Mouse (Mus musculus) MEL (cell line): Measurements from ENCODE around the gene Trim37. TPM values are rescaled to one million over a fixed set of nuclear protein-coding genes. Genes with fewer than 3 reads are reported as not detected.

ENCODE experiments used
- DNase-seq: peaks from one replicate; pipeline ENCODE4 v3.0.0; 2011; ENCODE audit warnings: low read depth, low spot score
- H3K27ac ChIP-seq: 2 replicates; pipeline ENCODE4 v1.5.1; 2012; ENCODE audit warnings: low read depth, mild to moderate bottlenecking, control low read depth, low read length, moderate library complexity; ENCODE audit not compliant: control insufficient read depth
- H3K27me3 ChIP-seq, 2 experiments: fragments of 150-350 bp in 1 of 2; sonication (generic) in 1 of 2; 2 replicates each; pipeline ENCODE4 v1.6.1; 2012; ENCODE audit warnings: low read length in 2 of 2, mild to moderate bottlenecking in 2 of 2, improper control_type of control experiment in 1 of 2, moderate library complexity in 1 of 2; ENCODE audit not compliant: insufficient read depth in 2 of 2, control insufficient read depth in 1 of 2
- H3K36me3 ChIP-seq, 2 experiments: 2 replicates each; pipeline ENCODE4 v1.6.1; 2012 to 2014; ENCODE audit warnings: low read length in 2 of 2, improper control_type of control experiment in 1 of 2, inconsistent platforms in 1 of 2, mild to moderate bottlenecking in 1 of 2; ENCODE audit not compliant: insufficient read depth in 2 of 2, control insufficient read depth in 1 of 2
- H3K4me1 ChIP-seq, 2 experiments: fragments of 150-350 bp in 1 of 2; sonication (generic) in 1 of 2; 2 replicates each; pipeline ENCODE4 v1.6.1; 2012; ENCODE audit warnings: low read length in 2 of 2, improper control_type of control experiment in 1 of 2, mild to moderate bottlenecking in 1 of 2; ENCODE audit not compliant: insufficient read depth in 2 of 2, control insufficient read depth in 1 of 2
- H3K4me3 ChIP-seq, 2 experiments: fragments of 150-350 bp in 1 of 2; sonication (generic) in 1 of 2; 2 replicates each; pipeline ENCODE4 v1.5.1; 2012; ENCODE audit warnings: low read depth in 2 of 2, low read length in 2 of 2, mild to moderate bottlenecking in 2 of 2, moderate library complexity in 2 of 2, control low read depth in 1 of 2, improper control_type of control experiment in 1 of 2; ENCODE audit not compliant: control insufficient read depth in 1 of 2, insufficient read depth in 1 of 2
- H3K79me2 ChIP-seq: 2 replicates; pipeline ENCODE4 v1.6.1; 2012; ENCODE audit warnings: mild to moderate bottlenecking, low read length, moderate library complexity; ENCODE audit not compliant: control insufficient read depth, poor library complexity, insufficient read depth
- H3K9ac ChIP-seq: 2 replicates; pipeline ENCODE4 v1.6.1; 2012; ENCODE audit warnings: low read depth, mild to moderate bottlenecking, control low read depth, low read length, moderate library complexity; ENCODE audit not compliant: control insufficient read depth, poor library complexity, severe bottlenecking
- H3K9me3 ChIP-seq: fragments of 150-350 bp; sonication (generic); replicated peaks from 2 replicates; pipeline ENCODE4 v1.6.1; 2012; ENCODE audit warnings: mild to moderate bottlenecking, low read length, improper control_type of control experiment, moderate library complexity; ENCODE audit not compliant: insufficient read depth
- BHLHE40 ChIP-seq: IDR thresholded peaks from 2 replicates; pipeline ENCODE4 v1.6.1; 2012; ENCODE audit warnings: low read depth, mild to moderate bottlenecking, inconsistent platforms, low read length, improper control_type of control experiment, borderline replicate concordance
- CHD1 ChIP-seq: IDR thresholded peaks from 2 replicates; pipeline ENCODE4 v1.6.1; 2012; ENCODE audit warnings: low read depth, mild to moderate bottlenecking, inconsistent platforms, low read length, improper control_type of control experiment
- CHD2 ChIP-seq: IDR thresholded peaks from 2 replicates; pipeline ENCODE4 v1.6.1; 2011; ENCODE audit warnings: low read length, improper control_type of control experiment
- CTCF ChIP-seq, 3 experiments: IDR thresholded peaks in 2 of 3; conservative IDR thresholded peaks in 1 of 3; 2 replicates each; pipeline ENCODE4 v1.5.1; 2011 to 2012; ENCODE audit warnings: low read length in 3 of 3, low read depth in 2 of 3, mild to moderate bottlenecking in 2 of 3, improper control_type of control experiment in 1 of 3, inconsistent platforms in 1 of 3, mixed read lengths in 1 of 3, moderate library complexity in 1 of 3; ENCODE audit not compliant: control insufficient read depth in 1 of 3, insufficient read depth in 1 of 3, poor library complexity in 1 of 3, severe bottlenecking in 1 of 3
- E2F4 ChIP-seq: IDR thresholded peaks from 2 replicates; pipeline ENCODE4 v1.6.1; 2011; ENCODE audit warnings: low read depth, low read length, improper control_type of control experiment, borderline replicate concordance
- ELF1 ChIP-seq: IDR thresholded peaks from 2 replicates; pipeline ENCODE4 v1.6.1; 2014; ENCODE audit warnings: low read depth, mild to moderate bottlenecking, inconsistent platforms, low read length, improper control_type of control experiment, moderate library complexity
- EP300 ChIP-seq, 2 experiments: IDR thresholded peaks; 2 replicates each; pipeline ENCODE4 v1.6.1; 2011; ENCODE audit warnings: improper control_type of control experiment in 2 of 2, low read length in 2 of 2, low read depth in 1 of 2, mild to moderate bottlenecking in 1 of 2
- GABPA ChIP-seq: IDR thresholded peaks from 2 replicates; pipeline ENCODE4 v1.6.1; 2012; ENCODE audit warnings: low read depth, mild to moderate bottlenecking, inconsistent platforms, low read length, improper control_type of control experiment, moderate library complexity
- GATA1 ChIP-seq: IDR thresholded peaks from 2 replicates; pipeline ENCODE4 v1.6.1; 2011; ENCODE audit warnings: low read depth, low read length, improper control_type of control experiment
- HCFC1 ChIP-seq: IDR thresholded peaks from 2 replicates; pipeline ENCODE4 v1.6.1; 2012; ENCODE audit warnings: low read depth, mild to moderate bottlenecking, inconsistent platforms, low read length, improper control_type of control experiment, moderate library complexity
- JUND ChIP-seq: IDR thresholded peaks from 2 replicates; pipeline ENCODE4 v1.6.1; 2011; ENCODE audit warnings: low read depth, mild to moderate bottlenecking, improper control_type of control experiment, low read length
- MAFK ChIP-seq: IDR thresholded peaks from 2 replicates; pipeline ENCODE4 v1.6.1; 2011; ENCODE audit warnings: low read depth, mild to moderate bottlenecking, low read length, improper control_type of control experiment, borderline replicate concordance
- MAX ChIP-seq: IDR thresholded peaks from 2 replicates; pipeline ENCODE4 v1.6.1; 2011; ENCODE audit warnings: low read length, improper control_type of control experiment
- MAZ ChIP-seq: IDR thresholded peaks from 2 replicates; pipeline ENCODE4 v1.6.1; 2012; ENCODE audit warnings: low read depth, mild to moderate bottlenecking, inconsistent platforms, low read length, improper control_type of control experiment
- MXI1 ChIP-seq: IDR thresholded peaks from 2 replicates; pipeline ENCODE4 v1.6.1; 2011; ENCODE audit warnings: mild to moderate bottlenecking, low read depth, low read length, improper control_type of control experiment
- MYB ChIP-seq: IDR thresholded peaks from 2 replicates; pipeline ENCODE4 v1.6.1; 2011; ENCODE audit warnings: mild to moderate bottlenecking, low read depth, low read length, improper control_type of control experiment
- MYC ChIP-seq: IDR thresholded peaks from 2 replicates; pipeline ENCODE4 v1.6.1; 2011; ENCODE audit warnings: low read depth, mild to moderate bottlenecking, low read length, improper control_type of control experiment, moderate library complexity
- NELFE ChIP-seq: IDR thresholded peaks from 2 replicates; pipeline ENCODE4 v1.6.1; 2011; ENCODE audit warnings: low read depth, low read length, improper control_type of control experiment
- POLR2A ChIP-seq, 2 experiments: IDR thresholded peaks; 2 replicates each; pipeline ENCODE4 v1.6.1; 2011 to 2012; ENCODE audit warnings: low read length in 2 of 2, mild to moderate bottlenecking in 2 of 2, control low read depth in 1 of 2, improper control_type of control experiment in 1 of 2, low read depth in 1 of 2, moderate library complexity in 1 of 2; ENCODE audit not compliant: control insufficient read depth in 1 of 2, insufficient read depth in 1 of 2, poor library complexity in 1 of 2
- POLR2AphosphoS2 ChIP-seq: IDR thresholded peaks from 2 replicates; pipeline ENCODE4 v1.6.1; 2011; ENCODE audit warnings: low read length, improper control_type of control experiment
- POLR2AphosphoS5 ChIP-seq: IDR thresholded peaks from 2 replicates; pipeline ENCODE4 v1.6.1; 2012; ENCODE audit warnings: low read depth, borderline replicate concordance, mild to moderate bottlenecking, inconsistent platforms, low read length, moderate library complexity, mixed read lengths
- RAD21 ChIP-seq: IDR thresholded peaks from 2 replicates; pipeline ENCODE4 v1.6.1; 2011; ENCODE audit warnings: mild to moderate bottlenecking, low read depth, low read length, improper control_type of control experiment
- RCOR1 ChIP-seq: IDR thresholded peaks from 2 replicates; pipeline ENCODE4 v1.6.1; 2012; ENCODE audit warnings: low read depth, mild to moderate bottlenecking, inconsistent platforms, low read length, improper control_type of control experiment
- SIN3A ChIP-seq: IDR thresholded peaks from 2 replicates; pipeline ENCODE4 v1.6.1; 2012; ENCODE audit warnings: low read length, improper control_type of control experiment, inconsistent platforms
- SMC3 ChIP-seq: IDR thresholded peaks from 2 replicates; pipeline ENCODE4 v1.6.1; 2011; ENCODE audit warnings: low read depth, low read length, improper control_type of control experiment
- TAL1 ChIP-seq: IDR thresholded peaks from 2 replicates; pipeline ENCODE4 v1.6.1; 2012; ENCODE audit warnings: mild to moderate bottlenecking, inconsistent platforms, low read length, moderate library complexity, mixed read lengths
- TCF12 ChIP-seq: IDR thresholded peaks from 2 replicates; pipeline ENCODE4 v1.6.1; 2014; ENCODE audit warnings: low read depth, mild to moderate bottlenecking, inconsistent platforms, low read length, improper control_type of control experiment, moderate library complexity
- UBTF ChIP-seq: IDR thresholded peaks from 2 replicates; pipeline ENCODE4 v1.6.1; 2012; ENCODE audit warnings: low read depth, mild to moderate bottlenecking, inconsistent platforms, low read length, improper control_type of control experiment, moderate library complexity, borderline replicate concordance; ENCODE audit not compliant: insufficient read depth
- USF1 ChIP-seq: IDR thresholded peaks from 2 replicates; pipeline ENCODE4 v1.6.1; 2014; ENCODE audit warnings: low read depth, mild to moderate bottlenecking, inconsistent platforms, low read length, improper control_type of control experiment, moderate library complexity
- USF2 ChIP-seq, 2 experiments: IDR thresholded peaks; 2 replicates each; pipeline ENCODE4 v1.6.1; 2011 to 2012; ENCODE audit warnings: improper control_type of control experiment in 2 of 2, low read length in 2 of 2, borderline replicate concordance in 1 of 2, inconsistent platforms in 1 of 2, low read depth in 1 of 2, mild to moderate bottlenecking in 1 of 2; ENCODE audit not compliant: insufficient read depth in 1 of 2
- ZC3H11A ChIP-seq: IDR thresholded peaks from 2 replicates; pipeline ENCODE4 v1.6.1; 2012; ENCODE audit warnings: low read depth, mild to moderate bottlenecking, inconsistent platforms, low read length, improper control_type of control experiment
- ZKSCAN1 ChIP-seq: IDR thresholded peaks from 2 replicates; pipeline ENCODE4 v1.6.1; 2012; ENCODE audit warnings: low read depth, mild to moderate bottlenecking, inconsistent platforms, low read length, improper control_type of control experiment, moderate library complexity
- ZNF384 ChIP-seq: IDR thresholded peaks from 2 replicates; pipeline ENCODE4 v1.6.1; 2012; ENCODE audit warnings: low read depth, mild to moderate bottlenecking, inconsistent platforms, low read length, improper control_type of control experiment
- polyA plus RNA-seq, 2 experiments: library from polyadenylated mRNA; stranded (reverse) in 1 of 2; unstranded in 1 of 2; fragments of >175 nt in 1 of 2; fragments of >200 nt in 1 of 2; gene quantifications; 2 replicates each; pipeline versions ENCODE4 v1.2.1 to v1.2.4; 2012; ENCODE audit warnings: low replicate concordance in 2 of 2, low read depth in 1 of 2; ENCODE audit not compliant: insufficient read length in 2 of 2, insufficient read depth in 1 of 2, missing spikeins in 1 of 2
- total RNA-seq: library from RNA; depleted of rRNA; stranded (reverse); fragments of 300-350 nt; gene quantifications from 2 replicates; pipeline ENCODE4 v1.2.3, GENCODE M21; 2012

Gene Trim37
- total and polyA plus RNA-seq, 3 experiments = 39.3 to 52.1 TPM; not detected in 1

GRCm38 (mm10) chr11:87266246-87266645 lies 139.4 kb downstream of the Trim37 start:
- no peaks in the 10 kb centered on the region for H3K79me2 ChIP-seq
- H3K27ac ChIP-seq = no peak overlapping the region
- no peaks in the 10 kb centered on the region for H3K9me3 ChIP-seq
- H3K4me3 ChIP-seq = no peak overlapping the region
- DNase-seq = no peak
- H3K9ac ChIP-seq = no peak overlapping the region
- TF ChIP-seq POLR2A (IDR thresholded peaks at IDR 0.05; ENCODE audit: control insufficient read depth in 1 of 2, insufficient read depth in 1 of 2, low read depth in 1 of 2, low read length in 2 of 2, poor library complexity in 1 of 2) = no peak
- TF ChIP-seq MAFK = no peak
- no peak for TF ChIP-seq USF2 (IDR thresholded peaks at IDR 0.05; ENCODE audit: borderline replicate concordance in 1 of 2, insufficient read depth in 1 of 2, low read depth in 1 of 2, low read length in 2 of 2)
- no peaks in the 10 kb centered on the region for H3K27me3 ChIP-seq
- no peaks in the 10 kb centered on the region; a peak in 1 of 4 replicates for H3K4me1 ChIP-seq
- no peaks in the 10 kb centered on the region for H3K36me3 ChIP-seq

- H3K9me3 ChIP-seq = no peaks in the 10 kb centered on the region
- no peak overlapping the region for H3K4me3 ChIP-seq
- peak; percentile 76 for DNase-seq
- H3K9ac ChIP-seq = no peak overlapping the region
- H3K27me3 ChIP-seq = no peaks in the 10 kb centered on the region
- no peak overlapping the region for H3K27ac ChIP-seq
- no peaks in the 10 kb centered on the region for H3K4me1 ChIP-seq
- no peaks in the 10 kb centered on the region for H3K79me2 ChIP-seq
- H3K36me3 ChIP-seq = no peaks in the 10 kb centered on the region
- TF ChIP-seq GABPA = no peak
- TF ChIP-seq MAZ = no peak
- no peak for TF ChIP-seq TAL1
- TF ChIP-seq JUND = no peak
- TF ChIP-seq MAX = no peak
- TF ChIP-seq UBTF = no peak
- TF ChIP-seq RAD21 = peak; percentile 68
- TF ChIP-seq MYB = no peak
- TF ChIP-seq CHD2 = no peak
- TF ChIP-seq SMC3 = peak; percentile 68
- TF ChIP-seq USF2 (IDR thresholded peaks at IDR 0.05; ENCODE audit: borderline replicate concordance in 1 of 2, insufficient read depth in 1 of 2, low read depth in 1 of 2, low read length in 2 of 2) = no peak
- TF ChIP-seq RCOR1 = no peak
- no peak for TF ChIP-seq EP300 (IDR thresholded peaks at IDR 0.05; ENCODE audit: low read depth in 1 of 2, low read length in 2 of 2)
- TF ChIP-seq HCFC1 = no peak
- TF ChIP-seq E2F4 = no peak
- TF ChIP-seq CTCF (IDR thresholded peaks at IDR 0.05 in 2 of 3, conservative IDR thresholded peaks at IDR 0.05 in 1 of 3; ENCODE audit: control insufficient read depth in 1 of 3, insufficient read depth in 1 of 3, low read depth in 2 of 3, low read length in 3 of 3, poor library complexity in 1 of 3, severe bottlenecking in 1 of 3) = peak; percentile 54 to 74 (median 70)
- TF ChIP-seq BHLHE40 = no peak
- no peak for TF ChIP-seq MXI1
- no peak for TF ChIP-seq SIN3A
- no peak for TF ChIP-seq CHD1
- no peak for TF ChIP-seq NELFE
- no peak for TF ChIP-seq TCF12
- no peak for TF ChIP-seq POLR2AphosphoS2
- peak; percentile 51 for TF ChIP-seq ZC3H11A
- TF ChIP-seq USF1 = no peak
- no peak for TF ChIP-seq ZKSCAN1
- TF ChIP-seq POLR2AphosphoS5 = no peak
- no peak for TF ChIP-seq ELF1
- TF ChIP-seq POLR2A (IDR thresholded peaks at IDR 0.05; ENCODE audit: control insufficient read depth in 1 of 2, insufficient read depth in 1 of 2, low read depth in 1 of 2, low read length in 2 of 2, poor library complexity in 1 of 2) = no peak
- 0 out of 2 replicates have a peak, but pooled peaks have one; percentile 38 for TF ChIP-seq MYC
- TF ChIP-seq ZNF384 = no peak
- no peak for TF ChIP-seq GATA1
Measured at GRCm38 (mm10) chr11:87268803-87269202, 141.9 kb downstream of the Trim37 start.
